8 mouse cellular contexts compared by ENCODE assay signal in genomic region chr9:99631781-99632180, GRCm38 (mm10). TPM values are rescaled to one million over a fixed set of nuclear protein-coding genes. Genes with fewer than 3 reads are reported as not detected.
DNase-seq lines count a peak whose midpoint lies in the region.

No protein-coding gene starts in this region.

- DNase-seq in cerebellum, postnatal 10 days: peak; percentile 20 to 31
- no peak for DNase-seq in cerebellum, adult 11 months
- peak; percentile 9 for DNase-seq in right cerebral cortex, postnatal 4 days
- DNase-seq in right cerebral cortex, postnatal 36 days (ENCODE audit: low spot score in 2 of 2): no peak
- peak; percentile 17 to 45 for DNase-seq in layer of hippocampus, adult 8-10 months (ENCODE audit: low spot score in 2 of 2)
- DNase-seq in adrenal gland, adult 18-20 months (ENCODE audit: low spot score in 2 of 2): no peak
- DNase-seq in cerebellum, postnatal 36 days: no peak
- no peak for DNase-seq in ovary, adult 18-20 months (ENCODE audit: low spot score)

RNA-seq across cellular contexts. Expression of gene Dzip1l, which starts 2.5 kb away (rescaled TPM):
- 10 to 100 TPM; 20.9 to 28.1 (median 25.1) TPM for total RNA-seq in layer of hippocampus, adult 8-10 months (2022)
- total RNA-seq in adrenal gland, adult 18-20 months (2021): 1 to 10 TPM; 3.0 to 4.3 TPM

RNA-seq across cellular contexts. Expression of gene A4gnt, which starts 19.5 kb away (rescaled TPM):
- total RNA-seq in layer of hippocampus, adult 8-10 months (2022): under 1 TPM in 2 of 4 experiments, not detected in 2; 0.14 to 0.39 TPM
- not detected for total RNA-seq in adrenal gland, adult 18-20 months (2021)

RNA-seq across cellular contexts. Expression of gene Dbr1, which starts 56.2 kb away (rescaled TPM):
- 10 to 100 TPM; 13.3 to 19.1 (median 14.7) TPM for total RNA-seq in layer of hippocampus, adult 8-10 months (2022)
- total RNA-seq in adrenal gland, adult 18-20 months (2021): 10 to 100 TPM; 10.2 to 14.4 TPM

Comparison
In these comparisons a context has a peak if more than half of its experiments do, and no peak if none do; other contexts are left out.
1. DNase-seq: peak in cerebellum, postnatal 10 days (2 of 2), right cerebral cortex, postnatal 4 days (single experiment) and layer of hippocampus, adult 8-10 months (2 of 2); none in cerebellum, adult 11 months (single experiment), right cerebral cortex, postnatal 36 days (0 of 2), adrenal gland, adult 18-20 months (0 of 2), cerebellum, postnatal 36 days (0 of 2) and ovary, adult 18-20 months (single experiment).
2. RNA of gene Dzip1l, which starts 2.5 kb away (total RNA-seq): 20.9 to 28.1 TPM in layer of hippocampus, adult 8-10 months; 3.0 to 4.3 TPM in adrenal gland, adult 18-20 months; every median in the first group is over 4 times any median in the second.